Mouse (Mus musculus) liver, postnatal 0 days (tissue): ENCODE measurements around the gene Gp6.
A peak's percentile ranks its signal among the peaks of the same experiment; 100 is the strongest.

Source experiments
- CTCF ChIP-seq: sonication (generic); IDR thresholded peaks from 2 replicates; pipeline ENCODE4 v1.5.1; 2016; ENCODE audit warnings: antibody characterized with exemption, low read depth
- EP300 ChIP-seq: IDR thresholded peaks from 2 replicates; pipeline ENCODE4 v1.6.1; 2016; ENCODE audit warnings: antibody characterized with exemption, low read depth, mild to moderate bottlenecking

GRCm38 (mm10) chr7:4431548-4431947, 34.0 kb upstream of the Gp6 start:
- peak; percentile 89 for TF ChIP-seq CTCF
- TF ChIP-seq EP300: no peak
